Mouse (Mus musculus): ENCODE data around the gene Tspyl3.

DNA sequence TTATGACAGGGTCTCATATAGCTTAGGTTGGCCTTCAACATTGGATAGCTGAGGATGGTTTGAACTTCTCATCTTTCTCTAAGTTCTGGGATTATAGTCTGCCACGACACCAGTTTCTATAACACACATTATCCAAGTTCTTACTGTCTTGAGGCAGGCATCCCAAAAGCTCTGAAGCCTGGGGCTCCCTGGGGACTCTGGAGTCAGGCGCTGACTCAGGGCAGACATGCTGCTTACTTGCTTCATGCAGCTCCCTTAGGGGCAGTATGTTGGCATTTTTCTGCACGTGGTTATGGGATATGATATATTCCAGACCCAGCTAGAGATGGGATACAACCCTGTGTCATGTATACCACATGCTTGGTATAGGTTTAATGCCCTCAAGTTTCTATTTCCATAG is 45.3 kb downstream of the Tspyl3 start:
- no peak for TF ChIP-seq CTCF (IDR thresholded peaks at IDR 0.05; ENCODE audit: low read depth, low read length)
- no peak for TF ChIP-seq POLR2A (IDR thresholded peaks at IDR 0.05; ENCODE audit: insufficient read depth, low read length)
- no peak for TF ChIP-seq EP300 (IDR thresholded peaks at IDR 0.05; ENCODE audit: insufficient read depth, low read depth, low read length)
